Mouse (Mus musculus) left cerebral cortex, postnatal 25 days (tissue): ENCODE results near the gene Nme4. TPM values are rescaled to one million over a fixed set of nuclear protein-coding genes. Genes with fewer than 3 reads are reported as not detected.

Source experiments
- total RNA-seq, 2 experiments: library from RNA; stranded (reverse); gene quantifications; 2 replicates each; pipeline ENCODE4 v1.2.3; 2021

The Nme4 gene
- total RNA-seq, 2 experiments from 2014 or later, result 3.3 to 3.7 TPM

Other genes starting within 250 kb of the Nme4 start
- gene Wdr90, start 234.1 kb downstream of the Nme4 start, total RNA-seq, result 10 to 100 TPM; 29.8 to 31.4 TPM
- gene Mcrip2, start 226.8 kb downstream of the Nme4 start, total RNA-seq, result 10 to 100 TPM; 21.1 to 22.2 TPM
- gene Mettl26, start 220.5 kb downstream of the Nme4 start, total RNA-seq, result 10 to 100 TPM; 34.8 to 38.1 TPM
- 1 to 10 TPM; 1.3 to 2.5 TPM for gene Wfikkn1, start 214.7 kb downstream of the Nme4 start, total RNA-seq
- 10 to 100 TPM; 46.7 to 50.9 TPM for gene Rab40c, start 175.9 kb downstream of the Nme4 start, total RNA-seq
- 100 to 1,000 TPM; 116 to 118 TPM for gene Pigq, start 150.7 kb downstream of the Nme4 start, total RNA-seq
- not detected for gene Nhlrc4, start 150.6 kb downstream of the Nme4 start, total RNA-seq
- gene A930017K11Rik, start 143.0 kb downstream of the Nme4 start, total RNA-seq, result under 1 TPM in 1 of 2 experiments, not detected in 1; 0.23 TPM
- 10 to 100 TPM; 47.0 to 51.6 TPM for gene Capn15, start 109.8 kb downstream of the Nme4 start, total RNA-seq
- gene Rab11fip3, start 26.0 kb downstream of the Nme4 start, total RNA-seq, result 100 to 1,000 TPM in 1 of 2 experiments, 10 to 100 TPM in 1; 95.8 to 103 TPM
- 10 to 100 TPM; 26.4 to 27.9 TPM for gene Decr2, start 5.3 kb downstream of the Nme4 start, total RNA-seq
- gene Tmem8, start 17.7 kb upstream of the Nme4 start, total RNA-seq, result 10 to 100 TPM; 11.6 to 13.0 TPM
- gene Mrpl28, start 27.9 kb upstream of the Nme4 start, total RNA-seq, result 10 to 100 TPM; 62.6 to 68.7 TPM
- gene Axin1, start 43.1 kb upstream of the Nme4 start, total RNA-seq, result 10 to 100 TPM; 21.1 to 21.6 TPM
- gene Pdia2, start 103.5 kb upstream of the Nme4 start, total RNA-seq, result under 1 TPM; 0.32 to 0.73 TPM
- 10 to 100 TPM; 36.6 to 43.5 TPM for gene Rgs11, start 107.3 kb upstream of the Nme4 start, total RNA-seq
- gene Arhgdig, start 112.2 kb upstream of the Nme4 start, total RNA-seq, result 100 to 1,000 TPM; 103 to 107 TPM
- gene Fam234a, start 148.6 kb upstream of the Nme4 start, total RNA-seq, result 10 to 100 TPM; 13.9 to 14.2 TPM
- gene Luc7l, start 157.3 kb upstream of the Nme4 start, total RNA-seq, result 10 to 100 TPM; 78.1 to 84.7 TPM